Comparison of ENCODE assay signal across 9 mouse cellular contexts in genomic region chr3:57293925-57294324, GRCm38 (mm10). TPM values are rescaled to one million over a fixed set of nuclear protein-coding genes. Genes with fewer than 3 reads are reported as not detected.
DNase-seq lines count a peak whose midpoint lies in the region; ATAC-seq and TF ChIP-seq lines count a peak whose summit lies in the region.
"Had no signal": no experiment of that assay in that cellular context is flagged by ENCODE, and none has a peak within 500 bp of the region (broad histone marks: within the 10 kb centered on the region; RNA-seq: fewer than 3 reads in every experiment).

No protein-coding gene starts in this region.

- H3K27me3 ChIP-seq in kidney, embryonic 16.5 days (ENCODE audit: insufficient read depth, low read length), result no peaks in the 10 kb centered on the region
- H3K27me3 ChIP-seq in intestine, postnatal 0 days (replicated peaks; ENCODE audit: control insufficient read depth, insufficient read depth, low read length), result no peaks in the 10 kb centered on the region

- TF ChIP-seq CTCF in cortical plate, adult 2 months (IDR thresholded peaks at IDR 0.05; ENCODE audit: extremely low read depth, insufficient read depth, low read length), result no peak
- no peak for TF ChIP-seq CTCF in intestine, postnatal 0 days (IDR thresholded peaks at IDR 0.05; ENCODE audit: low read depth)

- H3K9ac ChIP-seq in kidney, embryonic 16.5 days (replicated peaks; ENCODE audit: low read length), result peak overlapping the region; percentile 56
- H3K9ac ChIP-seq in intestine, postnatal 0 days (ENCODE audit: low read depth, low read length), result no peak overlapping the region

- H3K4me3 ChIP-seq in kidney, embryonic 16.5 days (ENCODE audit: low read length), result peak overlapping the region; percentile 39
- H3K4me3 ChIP-seq in cortical plate, adult 2 months (ENCODE audit: insufficient read depth, low read length), result peak overlapping the region; percentile 18; the same call in 1 of the 2 replicates
- peak overlapping the region; percentile 13 for H3K4me3 ChIP-seq in intestine, postnatal 0 days (ENCODE audit: low read depth, low read length)

- no peak for DNase-seq in kidney, adult 11 months
- peak; percentile 51 for DNase-seq in 3T3-L1 (ENCODE audit: low read depth, low spot score)
- no peak for DNase-seq in ovary, postnatal 10 days (ENCODE audit: low spot score)
- no peak for DNase-seq in testis, postnatal 10 days (ENCODE audit: low spot score)
- no peak for DNase-seq in cerebellum, postnatal 14 days
- DNase-seq: cerebellum, adult 18-20 months had no signal

- peak overlapping the region; percentile 44 for H3K4me2 ChIP-seq in kidney, embryonic 16.5 days (replicated peaks; ENCODE audit: low read depth, low read length)
- no peak overlapping the region for H3K4me2 ChIP-seq in intestine, postnatal 0 days (replicated peaks; ENCODE audit: low read depth)

- no peak for TF ChIP-seq POLR2A in cortical plate, adult 2 months (IDR thresholded peaks at IDR 0.05; ENCODE audit: extremely low read depth, insufficient read depth, low read length)

- H3K27ac ChIP-seq in kidney, embryonic 16.5 days (ENCODE audit: low read length), result peak overlapping the region; percentile 89
- H3K27ac ChIP-seq in cortical plate, adult 2 months (ENCODE audit: insufficient read depth, low read length), result peak overlapping the region; percentile 83; the same call in 1 of the 2 replicates
- no peak overlapping the region for H3K27ac ChIP-seq in intestine, postnatal 0 days (ENCODE audit: low read depth, low read length)

- no peaks in the 10 kb centered on the region for H3K9me3 ChIP-seq in kidney, embryonic 16.5 days (ENCODE audit: low read length)
- H3K9me3 ChIP-seq in intestine, postnatal 0 days (ENCODE audit: control insufficient read depth), result no peaks in the 10 kb centered on the region

- H3K36me3 ChIP-seq in kidney, embryonic 16.5 days (ENCODE audit: insufficient read depth, low read length), result peaks cover 6% of the 10 kb centered on the region
- H3K36me3 ChIP-seq in intestine, postnatal 0 days (ENCODE audit: control insufficient read depth, insufficient read depth), result no peaks in the 10 kb centered on the region

- WGBS in kidney, embryonic 16.5 days, result 11% methylated on average over 4 of the region's 4 CpGs
- WGBS in intestine, postnatal 0 days, result 54% methylated on average over 4 of the region's 4 CpGs

- ATAC-seq in kidney, embryonic 16.5 days (ENCODE audit: low FRiP score, low TSS enrichment), result 0 out of 2 replicates have a peak, but pooled peaks have one; percentile 13
- ATAC-seq in intestine, postnatal 0 days, result no peak

- H3K4me1 ChIP-seq in kidney, embryonic 16.5 days (ENCODE audit: insufficient read depth, low read length), result peaks cover 24% of the 10 kb centered on the region
- no peaks in the 10 kb centered on the region for H3K4me1 ChIP-seq in cortical plate, adult 2 months (ENCODE audit: control insufficient read depth, insufficient read depth, low read length)
- H3K4me1 ChIP-seq in intestine, postnatal 0 days (replicated peaks; ENCODE audit: control insufficient read depth, insufficient read depth, low read length), result no peaks in the 10 kb centered on the region

RNA-seq across cellular contexts. Expression of gene Tm4sf1, which starts 7.9 kb away (rescaled TPM):
- polyA plus RNA-seq in kidney, embryonic 16.5 days (2015; fragmentation: Nextera tagmentation; extraction: Ambion mirVana), result 227 and 249 TPM in 2 replicates
- 43.1 and 43.7 TPM in 2 replicates for polyA plus RNA-seq in cortical plate, adult 2 months (2012; rRNA removed)
- polyA plus RNA-seq in intestine, postnatal 0 days (2015; fragmentation: Nextera tagmentation; extraction: Ambion mirVana), result 94.5 and 101 TPM in 2 replicates
